Mouse (Mus musculus): ENCODE measurements around the gene Gm47985. TPM values are rescaled to one million over a fixed set of nuclear protein-coding genes. Genes with fewer than 3 reads are reported as not detected.
A peak's percentile ranks its signal among the peaks of the same experiment; 100 is the strongest.
"Not testable (repeated sequence)": the region's sequence is repeated elsewhere in the genome, so short reads cannot be mapped to it uniquely, and the experiment has no call there.

Gene Gm47985
- polyA plus RNA-seq, 1 experiment from 2014 or later, result 1.7 TPM

- Histone ChIP-seq H3K4me2 (no peak overlapping the region), H3K4me3 (ENCODE audit: low read depth, low read length) (no peak overlapping the region), H3K4me1 (replicated peaks; ENCODE audit: control insufficient read depth, insufficient read depth, low read length) (peaks cover 16% of the 10 kb centered on the region), H3K9ac (ENCODE audit: low read depth, low read length) (no peak overlapping the region), H3K9me3 (ENCODE audit: control insufficient read depth, low read length) (no peaks in the 10 kb centered on the region), H3K36me3 (ENCODE audit: control insufficient read depth, insufficient read depth, low read length) (no peaks in the 10 kb centered on the region), H3K27me3 (replicated peaks; ENCODE audit: control insufficient read depth, insufficient read depth, low read length) (no peaks in the 10 kb centered on the region), H3K27ac (ENCODE audit: low read depth, low read length) (no peak overlapping the region)
- 60% methylated on average over 2 of the region's 2 CpGs for WGBS
- DNase-seq (ENCODE audit: low spot score) (no peak), ATAC-seq (replicated peaks; ENCODE audit: low FRiP score) (no peak)
These were observed 10.5 kb upstream of the Gm47985 start for GRCm38 (mm10) chr1:151171572-151172461.

DNA sequence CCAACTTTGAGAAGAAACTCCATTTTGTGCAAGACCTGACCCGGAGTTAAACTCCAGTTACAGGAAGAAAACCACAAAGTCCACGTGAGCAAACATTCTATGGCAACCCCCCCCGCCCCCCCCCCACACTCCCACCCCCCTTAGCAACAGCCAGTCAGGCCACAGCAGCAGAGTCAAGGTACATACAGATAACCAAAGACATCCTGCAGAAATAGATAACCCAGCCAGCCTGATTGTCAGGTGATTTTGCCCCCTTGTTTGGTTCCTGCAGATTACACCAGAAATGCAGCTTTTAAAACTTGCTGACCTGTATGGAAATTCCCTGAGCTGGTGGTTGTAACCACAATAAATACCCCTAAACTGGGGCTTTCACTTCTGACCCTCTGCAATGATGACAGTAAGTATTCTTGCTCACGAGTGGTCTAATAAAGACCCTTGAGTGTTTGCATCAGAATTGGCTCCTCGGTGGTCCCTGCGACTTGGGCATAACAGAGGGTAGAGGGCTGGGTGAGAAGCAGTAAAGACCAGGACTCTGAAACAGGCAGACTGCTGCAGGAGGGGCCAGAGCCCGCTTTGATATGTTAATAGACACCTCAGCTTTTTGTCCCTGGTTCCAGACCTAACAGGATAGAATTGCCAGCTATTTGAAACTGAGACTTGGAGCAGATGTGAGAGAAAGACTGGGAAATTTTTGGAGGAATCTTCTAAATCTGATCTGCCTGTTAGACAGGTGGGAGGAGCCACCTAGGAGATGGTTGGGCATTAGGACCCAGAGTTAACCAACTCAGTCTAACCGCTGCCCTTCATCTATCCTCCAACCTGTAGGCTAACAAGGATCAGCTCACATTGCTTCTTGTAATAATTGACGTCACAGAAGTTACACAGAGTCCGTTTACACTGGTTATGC, 5.1 kb upstream of the Gm47985 start:
- DNase-seq (ENCODE audit: low spot score), result peak; percentile 68
- peak; percentile 91 for ATAC-seq (replicated peaks; ENCODE audit: low FRiP score)
- Histone ChIP-seq H3K4me3 (ENCODE audit: low read depth, low read length) (peak overlapping the region; percentile 27), H3K27me3 (replicated peaks; ENCODE audit: control insufficient read depth, insufficient read depth, low read length) (no peaks in the 10 kb centered on the region), H3K9ac (ENCODE audit: low read depth, low read length) (peak overlapping the region; percentile 47; the same call in 1 of the 2 replicates), H3K9me3 (ENCODE audit: control insufficient read depth, low read length) (no peaks in the 10 kb centered on the region), H3K4me2 (peak overlapping the region; percentile 57), H3K36me3 (ENCODE audit: control insufficient read depth, insufficient read depth, low read length) (no peaks in the 10 kb centered on the region), H3K27ac (ENCODE audit: low read depth, low read length) (peak overlapping the region; percentile 89), H3K4me1 (replicated peaks; ENCODE audit: control insufficient read depth, insufficient read depth, low read length) (peaks cover 12% of the 10 kb centered on the region)
- 7% methylated on average over 10 of the region's 10 CpGs for WGBS

DNA sequence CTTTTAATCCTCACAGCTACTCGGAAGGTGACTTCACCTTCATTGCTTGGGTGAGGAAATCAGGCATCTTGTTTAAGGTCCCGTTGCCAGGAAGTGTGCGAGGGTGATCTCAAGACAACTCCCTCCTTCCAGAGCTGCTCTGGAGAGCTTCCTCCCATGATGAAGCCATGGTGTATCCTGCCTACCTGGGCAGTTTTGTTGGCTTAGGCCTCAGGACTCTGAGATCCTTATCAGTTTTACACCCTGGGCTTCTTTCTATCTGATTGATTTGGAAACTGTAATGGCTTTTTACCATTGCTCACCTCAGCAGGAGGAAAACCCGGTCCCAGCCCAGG, 4.4 kb upstream of the Gm47985 start:
- H3K9ac ChIP-seq (ENCODE audit: low read depth, low read length), result peak overlapping the region; percentile 47; the same call in 1 of the 2 replicates
- no peak for DNase-seq (ENCODE audit: low spot score)
- peaks cover 12% of the 10 kb centered on the region for H3K4me1 ChIP-seq (replicated peaks; ENCODE audit: control insufficient read depth, insufficient read depth, low read length)

GRCm38 (mm10) chr1:151178505-151179083, 3.7 kb upstream of the Gm47985 start:
- Histone ChIP-seq H3K27ac (ENCODE audit: low read depth, low read length) (no peak overlapping the region; the same call in 1 of the 2 replicates), H3K4me1 (replicated peaks; ENCODE audit: control insufficient read depth, insufficient read depth, low read length) (peaks cover 12% of the 10 kb centered on the region)

More for the DNA sequence above, 4.4 kb upstream of the Gm47985 start:
- H3K27me3 ChIP-seq (replicated peaks; ENCODE audit: control insufficient read depth, insufficient read depth, low read length), result no peaks in the 10 kb centered on the region
- H3K36me3 ChIP-seq (ENCODE audit: control insufficient read depth, insufficient read depth, low read length), result no peaks in the 10 kb centered on the region
- ATAC-seq (replicated peaks; ENCODE audit: low FRiP score), result peak; percentile 14; the same call in 1 of the 2 replicates
- peak overlapping the region; percentile 57 for H3K4me2 ChIP-seq
- peak overlapping the region; percentile 27 for H3K4me3 ChIP-seq (ENCODE audit: low read depth, low read length)
- H3K9me3 ChIP-seq (ENCODE audit: control insufficient read depth, low read length), result no peaks in the 10 kb centered on the region
- WGBS, result 18% methylated on average over 4 of the region's 4 CpGs
- H3K27ac ChIP-seq (ENCODE audit: low read depth, low read length), result peak overlapping the region; percentile 89

GRCm38 (mm10) chr1:151180167-151180566, 2.2 kb upstream of the Gm47985 start:
- DNase-seq (ENCODE audit: low spot score), result no peak
- no peak; the same call in 1 of the 2 replicates for ATAC-seq (replicated peaks; ENCODE audit: low FRiP score)
- peaks cover 12% of the 10 kb centered on the region for H3K4me1 ChIP-seq (replicated peaks; ENCODE audit: control insufficient read depth, insufficient read depth, low read length)

More at GRCm38 (mm10) chr1:151178505-151179083, 3.7 kb upstream of the Gm47985 start:
- no peaks in the 10 kb centered on the region for H3K36me3 ChIP-seq (ENCODE audit: control insufficient read depth, insufficient read depth, low read length)
- WGBS, result 71% methylated on average over 2 of the region's 2 CpGs
- DNase-seq (ENCODE audit: low spot score), result no peak
- no peaks in the 10 kb centered on the region for H3K27me3 ChIP-seq (replicated peaks; ENCODE audit: control insufficient read depth, insufficient read depth, low read length)
- H3K4me2 ChIP-seq, result no peak overlapping the region
- H3K9ac ChIP-seq (ENCODE audit: low read depth, low read length), result no peak overlapping the region
- no peak for ATAC-seq (replicated peaks; ENCODE audit: low FRiP score)
- no peaks in the 10 kb centered on the region for H3K9me3 ChIP-seq (ENCODE audit: control insufficient read depth, low read length)
- no peak overlapping the region for H3K4me3 ChIP-seq (ENCODE audit: low read depth, low read length)

GRCm38 (mm10) chr1:151186186-151186585, 3.8 kb downstream of the Gm47985 start:
- not testable (repeated sequence) for ATAC-seq (replicated peaks; ENCODE audit: low FRiP score)

More at GRCm38 (mm10) chr1:151180167-151180566, 2.2 kb upstream of the Gm47985 start:
- H3K4me3 ChIP-seq (ENCODE audit: low read depth, low read length), result no peak overlapping the region
- no peak overlapping the region for H3K4me2 ChIP-seq
- 61% methylated on average over 2 of the region's 2 CpGs for WGBS
- H3K9ac ChIP-seq (ENCODE audit: low read depth, low read length), result no peak overlapping the region
- H3K27ac ChIP-seq (ENCODE audit: low read depth, low read length), result no peak overlapping the region
- no peaks in the 10 kb centered on the region for H3K9me3 ChIP-seq (ENCODE audit: control insufficient read depth, low read length)
- H3K27me3 ChIP-seq (replicated peaks; ENCODE audit: control insufficient read depth, insufficient read depth, low read length), result no peaks in the 10 kb centered on the region
- H3K36me3 ChIP-seq (ENCODE audit: control insufficient read depth, insufficient read depth, low read length), result no peaks in the 10 kb centered on the region

GRCm38 (mm10) chr1:151186879-151187424, 4.6 kb downstream of the Gm47985 start:
- H3K4me3 ChIP-seq (ENCODE audit: low read depth, low read length); H3K27ac ChIP-seq (ENCODE audit: low read depth, low read length); H3K4me2 ChIP-seq; ATAC-seq (replicated peaks; ENCODE audit: low FRiP score); H3K36me3 ChIP-seq (ENCODE audit: control insufficient read depth, insufficient read depth, low read length); H3K9ac ChIP-seq (ENCODE audit: low read depth, low read length); H3K27me3 ChIP-seq (replicated peaks; ENCODE audit: control insufficient read depth, insufficient read depth, low read length); H3K9me3 ChIP-seq (ENCODE audit: control insufficient read depth, low read length); H3K4me1 ChIP-seq (replicated peaks; ENCODE audit: control insufficient read depth, insufficient read depth, low read length); DNase-seq (ENCODE audit: low spot score): not testable (repeated sequence)
- 70% methylated on average over 4 of the region's 4 CpGs for WGBS

More at GRCm38 (mm10) chr1:151186186-151186585, 3.8 kb downstream of the Gm47985 start:
- H3K9ac ChIP-seq (ENCODE audit: low read depth, low read length); H3K27ac ChIP-seq (ENCODE audit: low read depth, low read length); H3K9me3 ChIP-seq (ENCODE audit: control insufficient read depth, low read length); DNase-seq (ENCODE audit: low spot score); H3K36me3 ChIP-seq (ENCODE audit: control insufficient read depth, insufficient read depth, low read length); H3K27me3 ChIP-seq (replicated peaks; ENCODE audit: control insufficient read depth, insufficient read depth, low read length); H3K4me3 ChIP-seq (ENCODE audit: low read depth, low read length); H3K4me1 ChIP-seq (replicated peaks; ENCODE audit: control insufficient read depth, insufficient read depth, low read length); H3K4me2 ChIP-seq: not testable (repeated sequence)
- 79% methylated on average over 3 of the region's 3 CpGs for WGBS

DNA sequence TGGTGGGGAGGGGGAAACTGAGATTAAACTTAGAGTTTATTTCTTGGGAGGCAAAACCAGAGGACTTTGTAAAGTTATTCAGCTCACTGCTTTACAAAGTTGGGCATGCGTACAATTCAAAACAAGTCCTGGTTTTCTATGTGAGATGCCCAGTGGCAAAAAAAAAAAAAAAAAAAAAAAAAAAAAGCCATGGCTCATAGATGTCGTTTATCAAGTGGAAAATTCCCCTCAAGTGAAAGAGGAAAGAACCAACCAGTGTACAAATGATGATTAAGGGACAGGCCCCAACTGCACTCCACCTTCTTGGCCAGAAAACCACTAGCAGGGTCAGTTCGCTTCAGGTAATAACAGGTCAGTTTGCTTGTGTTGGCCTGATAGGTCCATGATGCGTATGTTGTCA, 6.1 kb downstream of the Gm47985 start:
- Histone ChIP-seq H3K27me3 (replicated peaks; ENCODE audit: control insufficient read depth, insufficient read depth, low read length) (no peaks in the 10 kb centered on the region), H3K4me3 (ENCODE audit: low read depth, low read length) (no peak overlapping the region), H3K9ac (ENCODE audit: low read depth, low read length) (no peak overlapping the region), H3K4me1 (replicated peaks; ENCODE audit: control insufficient read depth, insufficient read depth, low read length) (no peaks in the 10 kb centered on the region; the same call in 1 of the 2 replicates), H3K27ac (ENCODE audit: low read depth, low read length) (no peak overlapping the region), H3K9me3 (ENCODE audit: control insufficient read depth, low read length) (no peaks in the 10 kb centered on the region), H3K36me3 (ENCODE audit: control insufficient read depth, insufficient read depth, low read length) (no peaks in the 10 kb centered on the region), H3K4me2 (no peak overlapping the region)
- 0 out of 2 replicates have a peak, but pooled peaks have one; percentile 12 for ATAC-seq (replicated peaks; ENCODE audit: low FRiP score)
- WGBS, result 87% methylated on average over 4 of the region's 4 CpGs
- DNase-seq (ENCODE audit: low spot score), result no peak

Measured in liver, embryonic 11.5 days (tissue).